Mouse (Mus musculus): ENCODE results near the gene Nphp4. TPM values are rescaled to one million over a fixed set of nuclear protein-coding genes. Genes with fewer than 3 reads are reported as not detected.

Nphp4 gene
- polyA plus RNA-seq, 1 experiment from 2014 or later = 5.0 TPM

- ATAC-seq (ENCODE audit: insufficient read depth, low FRiP score, low TSS enrichment) (no peak), DNase-seq (ENCODE audit: low spot score) (peak; percentile 38)
Observed at GRCm38 (mm10) chr4:152541172-152541571, 64.7 kb downstream of the Nphp4 start.

GRCm38 (mm10) chr4:152542447-152542846 lies 65.9 kb downstream of the Nphp4 start:
- Histone ChIP-seq H3K4me1 (ENCODE audit: control insufficient read depth, insufficient read depth, low read length) (no peaks in the 10 kb centered on the region), H3K9ac (ENCODE audit: low read length) (no peak overlapping the region), H3K4me2 (ENCODE audit: low read depth) (no peak overlapping the region), H3K36me3 (ENCODE audit: control insufficient read depth, insufficient read depth, low read length) (no peaks in the 10 kb centered on the region), H3K27ac (ENCODE audit: low read depth, low read length) (no peak overlapping the region), H3K27me3 (ENCODE audit: control insufficient read depth, insufficient read depth, low read length) (no peaks in the 10 kb centered on the region), H3K4me3 (ENCODE audit: low read depth, low read length) (no peak overlapping the region), H3K9me3 (ENCODE audit: control insufficient read depth, low read length) (no peaks in the 10 kb centered on the region)
- WGBS = 98% methylated on average over 11 of the region's 11 CpGs
- ATAC-seq (ENCODE audit: insufficient read depth, low FRiP score, low TSS enrichment) = no peak
- no peak for DNase-seq (ENCODE audit: low spot score)

More at GRCm38 (mm10) chr4:152541172-152541571, 64.7 kb downstream of the Nphp4 start:
- H3K27ac ChIP-seq (ENCODE audit: low read depth, low read length) = no peak overlapping the region
- H3K9ac ChIP-seq (ENCODE audit: low read length) = no peak overlapping the region
- H3K4me2 ChIP-seq (ENCODE audit: low read depth) = no peak overlapping the region
- no peaks in the 10 kb centered on the region for H3K9me3 ChIP-seq (ENCODE audit: control insufficient read depth, low read length)
- H3K4me1 ChIP-seq (ENCODE audit: control insufficient read depth, insufficient read depth, low read length) = no peaks in the 10 kb centered on the region
- no peaks in the 10 kb centered on the region for H3K36me3 ChIP-seq (ENCODE audit: control insufficient read depth, insufficient read depth, low read length)
- 31% methylated on average over 8 of the region's 9 CpGs for WGBS
- no peak overlapping the region for H3K4me3 ChIP-seq (ENCODE audit: low read depth, low read length)
- no peaks in the 10 kb centered on the region for H3K27me3 ChIP-seq (ENCODE audit: control insufficient read depth, insufficient read depth, low read length)

GRCm38 (mm10) chr4:152546481-152546880 lies 70.0 kb downstream of the Nphp4 start:
- Histone ChIP-seq H3K36me3 (ENCODE audit: control insufficient read depth, insufficient read depth, low read length) (no peaks in the 10 kb centered on the region), H3K4me2 (ENCODE audit: low read depth) (no peak overlapping the region), H3K27me3 (ENCODE audit: control insufficient read depth, insufficient read depth, low read length) (no peaks in the 10 kb centered on the region), H3K4me1 (ENCODE audit: control insufficient read depth, insufficient read depth, low read length) (peaks cover 6% of the 10 kb centered on the region; the same call in 1 of the 2 replicates), H3K9me3 (ENCODE audit: control insufficient read depth, low read length) (no peaks in the 10 kb centered on the region), H3K4me3 (ENCODE audit: low read depth, low read length) (no peak overlapping the region), H3K27ac (ENCODE audit: low read depth, low read length) (no peak overlapping the region), H3K9ac (ENCODE audit: low read length) (no peak overlapping the region)
- ATAC-seq (ENCODE audit: insufficient read depth, low FRiP score, low TSS enrichment) = no peak
- no peak for DNase-seq (ENCODE audit: low spot score)
- 73% methylated on average over 8 of the region's 8 CpGs for WGBS

- no peak overlapping the region for H3K4me3 ChIP-seq (ENCODE audit: low read depth, low read length)
- H3K9ac ChIP-seq (ENCODE audit: low read length) = peak overlapping the region; percentile 24
- H3K27ac ChIP-seq (ENCODE audit: low read depth, low read length) = no peak overlapping the region
- H3K27me3 ChIP-seq (ENCODE audit: control insufficient read depth, insufficient read depth, low read length) = no peaks in the 10 kb centered on the region
- H3K4me1 ChIP-seq (ENCODE audit: control insufficient read depth, insufficient read depth, low read length) = peaks cover 6% of the 10 kb centered on the region; the same call in 1 of the 2 replicates
- ATAC-seq (ENCODE audit: insufficient read depth, low FRiP score, low TSS enrichment) (no peak), DNase-seq (ENCODE audit: low spot score) (no peak)
- no peaks in the 10 kb centered on the region for H3K36me3 ChIP-seq (ENCODE audit: control insufficient read depth, insufficient read depth, low read length)
- 52% methylated on average over 37 of the region's 37 CpGs for WGBS
- H3K4me2 ChIP-seq (ENCODE audit: low read depth) = no peak overlapping the region
- H3K9me3 ChIP-seq (ENCODE audit: control insufficient read depth, low read length) = no peaks in the 10 kb centered on the region
Observed at GRCm38 (mm10) chr4:152547886-152548663, 71.6 kb downstream of the Nphp4 start.

GRCm38 (mm10) chr4:152549507-152550202 lies 73.1 kb downstream of the Nphp4 start:
- no peak overlapping the region for H3K4me2 ChIP-seq (ENCODE audit: low read depth)
- peaks cover 6% of the 10 kb centered on the region; the same call in 1 of the 2 replicates for H3K4me1 ChIP-seq (ENCODE audit: control insufficient read depth, insufficient read depth, low read length)
- DNase-seq (ENCODE audit: low spot score) (no peak), ATAC-seq (ENCODE audit: insufficient read depth, low FRiP score, low TSS enrichment) (no peak)
- no peak overlapping the region for H3K27ac ChIP-seq (ENCODE audit: low read depth, low read length)
- H3K9ac ChIP-seq (ENCODE audit: low read length) = no peak overlapping the region
- 94% methylated on average over 18 of the region's 18 CpGs for WGBS
- no peaks in the 10 kb centered on the region for H3K27me3 ChIP-seq (ENCODE audit: control insufficient read depth, insufficient read depth, low read length)
- H3K36me3 ChIP-seq (ENCODE audit: control insufficient read depth, insufficient read depth, low read length) = no peaks in the 10 kb centered on the region
- no peak overlapping the region for H3K4me3 ChIP-seq (ENCODE audit: low read depth, low read length)
- no peaks in the 10 kb centered on the region for H3K9me3 ChIP-seq (ENCODE audit: control insufficient read depth, low read length)

- Histone ChIP-seq H3K4me2 (ENCODE audit: low read depth) (no peak overlapping the region), H3K36me3 (ENCODE audit: control insufficient read depth, insufficient read depth, low read length) (no peaks in the 10 kb centered on the region), H3K4me3 (ENCODE audit: low read depth, low read length) (no peak overlapping the region), H3K27me3 (ENCODE audit: control insufficient read depth, insufficient read depth, low read length) (no peaks in the 10 kb centered on the region), H3K9ac (ENCODE audit: low read length) (no peak overlapping the region), H3K9me3 (ENCODE audit: control insufficient read depth, low read length) (no peaks in the 10 kb centered on the region), H3K4me1 (ENCODE audit: control insufficient read depth, insufficient read depth, low read length) (peaks cover 9% of the 10 kb centered on the region; the same call in 1 of the 2 replicates), H3K27ac (ENCODE audit: low read depth, low read length) (no peak overlapping the region)
- no peak for DNase-seq (ENCODE audit: low spot score)
- WGBS = 84% methylated on average over 6 of the region's 6 CpGs
- ATAC-seq (ENCODE audit: insufficient read depth, low FRiP score, low TSS enrichment) = no peak
Observed at GRCm38 (mm10) chr4:152550203-152550549, 73.7 kb downstream of the Nphp4 start.

GRCm38 (mm10) chr4:152553582-152554285 lies 77.2 kb downstream of the Nphp4 start:
- 92% methylated on average over 8 of the region's 8 CpGs for WGBS

GRCm38 (mm10) chr4:152554421-152554820 lies 77.9 kb downstream of the Nphp4 start:
- ATAC-seq (ENCODE audit: insufficient read depth, low FRiP score, low TSS enrichment) (no peak), DNase-seq (ENCODE audit: low spot score) (no peak)
- Histone ChIP-seq H3K4me3 (ENCODE audit: low read depth, low read length) (no peak overlapping the region), H3K36me3 (ENCODE audit: control insufficient read depth, insufficient read depth, low read length) (no peaks in the 10 kb centered on the region), H3K27ac (ENCODE audit: low read depth, low read length) (no peak overlapping the region), H3K27me3 (ENCODE audit: control insufficient read depth, insufficient read depth, low read length) (no peaks in the 10 kb centered on the region), H3K9ac (ENCODE audit: low read length) (no peak overlapping the region), H3K4me2 (ENCODE audit: low read depth) (no peak overlapping the region), H3K4me1 (ENCODE audit: control insufficient read depth, insufficient read depth, low read length) (0 out of 2 replicates have a peak, but pooled peaks cover 11% of the 10 kb centered on the region), H3K9me3 (ENCODE audit: control insufficient read depth, low read length) (no peaks in the 10 kb centered on the region)
- WGBS = 72% methylated on average over 18 of the region's 18 CpGs

More at GRCm38 (mm10) chr4:152553582-152554285, 77.2 kb downstream of the Nphp4 start:
- Histone ChIP-seq H3K27ac (ENCODE audit: low read depth, low read length) (no peak overlapping the region), H3K4me2 (ENCODE audit: low read depth) (no peak overlapping the region), H3K9me3 (ENCODE audit: control insufficient read depth, low read length) (no peaks in the 10 kb centered on the region), H3K36me3 (ENCODE audit: control insufficient read depth, insufficient read depth, low read length) (no peaks in the 10 kb centered on the region), H3K9ac (ENCODE audit: low read length) (no peak overlapping the region), H3K4me1 (ENCODE audit: control insufficient read depth, insufficient read depth, low read length) (0 out of 2 replicates have a peak, but pooled peaks cover 11% of the 10 kb centered on the region), H3K27me3 (ENCODE audit: control insufficient read depth, insufficient read depth, low read length) (no peaks in the 10 kb centered on the region), H3K4me3 (ENCODE audit: low read depth, low read length) (no peak overlapping the region)
- DNase-seq (ENCODE audit: low spot score) (no peak), ATAC-seq (ENCODE audit: insufficient read depth, low FRiP score, low TSS enrichment) (no peak)
